Mouse (Mus musculus): Measurements from ENCODE around the gene Cd300ld5.

GRCm38 (mm10) chr11:115071015-115071551, 33.5 kb upstream of the Cd300ld5 start:
- TF ChIP-seq POLR2A (IDR thresholded peaks at IDR 0.05; ENCODE audit: borderline replicate concordance, extremely low read depth, low read depth, low read length) (no peak), CTCF (IDR thresholded peaks at IDR 0.05; ENCODE audit: insufficient read depth, low read length) (no peak)
